Mouse (Mus musculus) granulocyte monocyte progenitor cell, adult 5-6 weeks (primary cell): ENCODE measurements at regions not wholly inside any gene's neighbourhood (a gene's known extent, or its start where the extent isn't known, plus 50 kb on each side); places are given as distances from the start of the nearest gene placed in this dataset.

Experiments
- ATAC-seq: replicated peaks from 2 replicates; pipeline ENCODE4 v1.8.0; 2016; ENCODE audit warnings: mild to moderate bottlenecking, moderate TSS enrichment, inconsistent platforms; ENCODE audit not compliant: poor library complexity, severe bottlenecking

DNA sequence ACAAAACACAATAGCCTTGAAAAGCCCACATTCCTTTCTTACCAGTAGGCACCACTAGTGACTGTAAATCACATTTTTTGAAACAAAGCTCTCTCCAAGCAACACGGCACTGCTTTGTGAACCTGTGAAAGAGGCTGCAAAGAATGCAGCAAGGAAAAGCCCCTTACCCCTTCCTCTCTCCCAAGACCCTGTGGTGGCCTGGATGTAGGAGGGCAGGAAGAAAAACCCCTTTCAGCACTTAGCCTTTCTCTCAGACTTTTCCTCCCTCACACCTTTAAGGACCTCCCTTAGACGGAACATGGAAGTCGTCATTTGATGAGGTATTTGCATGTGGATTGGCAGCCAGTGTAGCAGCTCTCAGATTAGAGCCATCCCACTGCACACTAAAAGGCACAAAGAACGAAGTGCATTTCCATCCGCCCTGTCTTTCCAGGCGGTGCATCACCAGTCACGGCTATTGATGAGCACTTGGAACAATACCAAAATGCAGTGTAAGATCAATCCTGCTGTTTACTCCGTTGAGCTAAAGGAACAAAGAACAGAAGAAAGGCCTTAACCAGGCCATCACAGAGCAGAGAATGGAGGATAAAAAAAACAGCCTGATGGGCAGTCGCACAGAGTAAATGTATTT, 369.7 kb upstream of the Spred2 start:
- ATAC-seq, result no peak

DNA sequence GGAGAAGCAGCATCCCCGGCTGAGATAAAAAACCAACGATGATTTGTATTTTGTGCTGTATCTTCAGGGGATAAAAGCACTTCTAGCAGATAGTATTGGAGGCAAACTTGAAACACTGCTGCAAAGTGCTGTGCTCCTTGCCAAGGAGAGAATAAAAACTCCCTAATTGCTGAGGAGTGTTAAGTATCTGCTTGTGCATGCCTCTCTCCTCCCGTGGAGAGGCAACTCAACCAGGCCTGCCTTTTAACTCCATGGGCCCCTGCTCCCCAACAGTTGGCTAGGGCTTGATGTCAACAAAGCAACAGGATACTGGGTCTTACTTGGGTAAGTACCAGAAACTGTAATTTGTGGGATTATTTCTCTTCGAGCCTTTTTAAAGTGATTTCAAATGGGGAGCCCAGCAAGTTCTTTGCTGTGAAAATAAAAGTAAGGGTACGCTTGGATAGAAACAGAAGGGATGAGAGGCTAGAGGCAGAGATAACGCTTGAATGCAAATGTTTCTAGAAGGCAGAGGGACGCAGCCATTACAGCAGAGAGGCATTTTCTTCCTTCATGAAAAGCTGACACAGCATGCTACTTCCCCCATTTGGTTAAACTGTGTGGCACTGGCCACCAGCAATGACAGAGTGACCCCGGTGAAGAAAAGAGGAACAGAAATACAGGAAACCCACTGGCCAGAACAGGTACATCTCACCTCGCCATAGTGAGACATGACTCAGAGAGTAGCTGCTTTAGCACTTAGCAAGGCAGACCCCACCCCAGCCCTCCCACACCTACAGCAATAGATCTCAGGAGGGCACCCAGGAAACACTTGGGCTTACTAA, 369.0 kb upstream of the Spred2 start:
- ATAC-seq, result no peak; the same call in 1 of the 2 replicates

DNA sequence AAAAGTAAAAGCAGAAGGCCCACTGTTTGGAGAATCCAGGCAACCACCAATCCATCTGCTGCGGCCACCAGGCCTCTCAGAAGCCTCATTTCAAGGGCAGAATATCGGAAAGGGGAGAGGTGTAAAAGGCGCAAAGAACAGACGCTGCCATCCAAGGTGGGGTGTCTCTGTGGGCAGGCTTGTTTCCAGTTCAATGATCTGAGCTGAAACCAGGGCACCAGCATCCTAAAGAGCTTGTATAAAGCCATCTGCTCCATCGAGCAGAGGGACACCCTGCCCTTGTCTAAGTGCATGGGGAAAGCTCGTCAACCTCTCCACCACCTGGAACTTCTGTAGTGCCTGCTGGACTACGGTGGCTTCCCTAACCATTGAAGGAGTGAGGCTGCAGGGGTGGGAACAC, 363.7 kb upstream of the Spred2 start:
- ATAC-seq, result no peak

DNA sequence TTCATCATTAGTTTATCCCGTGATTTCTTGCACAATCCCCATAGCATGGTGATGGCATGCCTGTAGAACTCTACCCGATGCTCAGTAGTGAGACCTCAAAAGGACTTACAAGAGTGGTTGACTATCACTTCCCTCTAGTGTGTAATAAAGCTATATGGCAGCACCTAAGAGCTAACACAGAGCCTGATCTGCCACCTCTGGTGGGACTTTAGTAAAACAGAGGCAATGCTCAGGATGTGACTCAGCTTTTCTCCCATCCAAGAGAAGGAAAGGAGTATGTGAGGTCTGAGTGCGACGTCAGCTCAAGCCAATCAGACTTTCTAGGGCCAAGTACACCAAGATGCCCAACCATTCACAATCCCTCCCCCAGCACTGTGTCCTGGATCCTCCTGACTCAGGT, 361.5 kb upstream of the Spred2 start:
- no peak for ATAC-seq

DNA sequence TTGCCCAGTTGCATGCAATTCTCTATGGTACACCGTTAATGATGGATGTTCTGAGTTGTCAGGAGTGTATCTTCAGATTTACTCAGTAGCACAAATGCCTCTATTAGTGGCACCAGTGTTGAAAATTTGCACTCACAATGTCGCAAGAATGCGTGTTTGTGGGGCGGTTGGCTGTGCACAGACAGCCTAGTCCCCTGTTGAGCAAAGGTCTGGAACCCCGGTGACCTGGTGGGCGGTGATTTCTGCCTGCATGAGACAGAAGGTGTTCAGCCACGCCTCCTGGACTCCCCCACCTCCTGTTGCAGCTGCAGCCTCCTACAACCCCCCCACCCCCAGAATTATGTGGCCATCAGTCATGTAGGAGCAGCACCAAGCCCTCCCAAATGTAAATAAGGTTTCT, 338.9 kb upstream of the Spred2 start:
- ATAC-seq, result no peak

DNA sequence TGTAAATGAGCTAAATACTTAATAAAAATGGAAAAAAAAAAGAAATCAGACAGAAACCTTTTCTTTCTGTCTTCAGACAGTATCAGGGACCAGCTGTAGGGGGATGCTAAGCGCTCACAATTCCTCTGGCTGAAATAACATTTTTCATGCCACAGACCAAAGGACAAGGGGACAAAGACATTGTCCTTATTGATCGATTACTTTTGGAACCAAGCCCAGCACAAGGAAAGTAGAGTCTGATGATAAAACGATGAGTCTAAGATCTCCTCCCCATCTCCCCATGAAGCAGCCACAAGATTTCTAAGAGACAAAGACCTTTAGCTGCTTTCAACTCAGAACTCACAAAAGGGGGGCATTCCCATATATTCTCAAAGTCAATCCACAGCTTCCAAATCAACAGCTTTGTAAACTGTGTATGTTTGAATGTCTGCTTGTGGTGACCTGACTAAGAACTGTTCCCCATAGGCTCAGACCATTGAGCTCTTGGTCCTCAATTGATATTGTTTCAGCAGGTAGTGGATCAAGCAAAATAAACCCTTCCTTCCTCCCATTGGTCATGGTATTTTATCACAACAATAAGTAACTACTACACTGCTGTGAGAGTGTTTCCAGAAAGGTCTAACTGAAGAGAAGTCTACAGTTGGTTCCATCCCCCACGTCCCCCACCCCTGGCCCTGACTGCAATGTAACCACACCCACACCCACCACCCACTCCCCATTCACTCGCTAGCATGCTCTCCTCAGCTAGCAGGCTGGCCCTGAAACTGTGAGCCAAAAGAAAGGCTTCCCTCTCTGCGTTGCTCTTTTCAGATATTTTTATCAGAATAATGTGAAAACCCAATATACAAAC, 331.4 kb upstream of the Spred2 start:
- ATAC-seq, result no peak

DNA sequence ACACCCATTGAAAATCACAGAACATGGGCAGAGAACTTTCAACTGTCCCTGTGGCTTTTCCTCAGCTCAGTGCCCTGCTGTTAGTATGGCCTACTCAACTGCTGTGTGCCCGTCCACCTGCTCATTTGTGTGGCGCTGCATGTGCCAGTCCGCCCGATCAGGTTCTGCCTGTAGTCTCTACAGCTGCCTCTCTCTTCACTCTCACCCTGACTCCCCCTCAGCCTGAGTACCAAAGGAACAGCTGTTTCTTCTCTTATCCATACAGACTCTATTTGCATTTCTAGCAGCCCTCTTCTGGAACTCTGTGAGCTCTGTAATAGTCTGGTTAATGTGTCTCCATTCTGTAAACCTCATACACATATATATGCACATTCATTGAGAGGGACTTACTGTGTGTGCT, 329.1 kb upstream of the Spred2 start:
- ATAC-seq, result no peak

DNA sequence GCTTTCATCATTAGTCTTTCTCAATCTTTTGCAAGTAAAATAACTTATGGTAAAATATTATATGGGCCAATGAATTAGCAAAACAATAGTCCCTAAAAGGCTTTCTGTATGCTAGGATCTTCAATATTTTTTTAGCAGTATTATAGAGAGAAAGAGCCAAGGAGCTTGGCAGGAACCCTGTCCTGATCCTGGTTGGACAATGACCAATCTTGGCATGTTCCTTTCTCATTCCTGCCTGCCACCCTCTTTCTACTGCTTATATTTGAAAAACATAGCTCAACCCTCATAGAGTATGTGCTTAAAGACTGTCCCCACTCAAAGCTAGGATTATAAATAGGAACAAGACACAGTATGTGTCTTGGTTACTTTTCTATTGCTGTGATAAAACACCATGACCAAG, 327.8 kb upstream of the Spred2 start:
- ATAC-seq, result no peak

DNA sequence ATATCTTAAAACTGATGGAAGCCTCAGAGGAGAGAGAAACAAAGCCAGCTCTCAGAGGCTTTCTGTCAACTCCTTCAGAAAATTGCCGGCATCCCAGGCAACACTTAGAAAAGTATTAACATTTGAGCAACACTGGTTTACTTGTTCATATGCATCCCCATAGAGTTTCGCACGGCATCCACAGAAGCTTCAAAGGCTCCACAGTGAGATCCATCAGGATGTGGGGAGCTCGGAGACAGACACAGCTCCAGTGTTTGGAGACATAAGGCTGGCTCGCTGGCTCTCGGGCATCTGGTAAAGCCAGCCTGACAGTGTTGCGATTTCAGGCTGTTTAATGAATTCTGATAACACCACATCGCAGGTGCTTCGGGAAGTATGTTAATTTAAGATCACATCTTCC, 324.7 kb upstream of the Spred2 start:
- ATAC-seq, result no peak

DNA sequence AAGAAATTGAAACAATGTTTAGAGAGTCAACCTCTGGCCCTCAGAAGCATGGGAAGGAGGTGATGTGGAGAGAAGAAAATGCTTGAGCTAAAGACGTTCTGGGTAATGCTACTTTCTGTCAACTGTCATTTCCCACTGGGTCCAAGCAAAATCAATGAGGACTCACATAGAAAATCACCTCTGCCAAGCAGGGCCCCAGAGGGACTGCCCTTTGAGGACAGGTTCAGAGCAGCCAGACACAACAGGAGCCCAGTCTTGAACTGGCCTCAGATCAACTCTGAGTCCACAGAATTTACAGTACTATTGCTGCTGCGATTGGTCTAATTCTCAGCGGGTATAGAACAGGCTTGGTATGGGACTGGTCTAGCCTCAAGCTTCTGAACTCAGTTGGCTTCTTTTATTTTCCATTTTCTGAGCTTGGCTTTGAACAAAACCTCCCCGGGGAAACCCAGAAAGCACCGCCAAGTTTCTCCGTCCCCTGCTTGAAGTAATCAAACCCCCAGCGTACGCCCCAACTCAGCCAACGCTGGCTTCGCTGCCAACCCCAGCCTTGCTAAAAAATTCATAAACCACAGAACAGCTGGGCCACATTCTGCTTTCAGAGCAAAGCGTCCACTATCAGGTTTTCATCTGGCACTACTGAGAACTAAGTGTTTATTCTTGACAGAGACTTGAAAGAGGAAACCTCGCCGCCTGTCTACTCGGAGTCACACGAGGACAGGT, 322.8 kb upstream of the Spred2 start:
- no peak for ATAC-seq

DNA sequence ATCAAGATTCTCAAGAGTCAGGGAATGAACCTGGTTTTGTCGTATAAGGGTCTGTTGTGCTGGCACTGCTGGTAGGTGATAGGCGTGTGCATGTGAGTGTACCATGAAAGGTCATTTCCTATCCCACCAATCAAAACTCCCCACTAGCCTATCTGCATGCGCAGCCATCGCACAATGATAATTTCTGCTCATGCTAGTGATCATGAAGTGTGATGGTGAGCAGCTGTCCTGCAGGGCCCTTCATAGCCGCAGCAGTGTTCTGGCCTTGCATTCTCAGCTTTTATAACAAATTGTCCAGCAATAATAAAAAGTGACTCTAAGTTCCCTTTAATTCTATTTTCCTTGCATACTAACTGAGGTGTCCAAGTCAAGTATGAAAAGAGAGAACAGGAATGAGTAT, 321.7 kb upstream of the Spred2 start:
- no peak for ATAC-seq

DNA sequence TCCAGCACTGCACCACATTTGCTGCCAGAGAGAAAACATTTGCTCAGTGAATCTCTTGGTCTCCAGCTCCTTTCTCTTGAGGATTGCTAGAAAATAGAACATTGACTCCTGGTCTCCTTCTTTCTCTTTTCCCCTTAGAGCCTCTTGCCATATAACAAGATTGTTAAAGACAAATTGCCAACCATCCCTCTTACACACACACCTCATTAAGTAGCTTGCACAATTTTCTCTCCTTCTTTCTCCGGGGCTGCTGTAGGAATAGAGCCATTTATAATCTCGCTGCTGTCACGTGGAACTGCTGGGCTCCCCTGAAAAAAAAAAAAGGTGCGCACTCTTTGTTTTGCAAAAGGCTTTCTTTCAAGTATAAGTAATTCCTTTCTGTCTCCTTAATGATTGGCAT, 318.6 kb upstream of the Spred2 start:
- no peak for ATAC-seq

DNA sequence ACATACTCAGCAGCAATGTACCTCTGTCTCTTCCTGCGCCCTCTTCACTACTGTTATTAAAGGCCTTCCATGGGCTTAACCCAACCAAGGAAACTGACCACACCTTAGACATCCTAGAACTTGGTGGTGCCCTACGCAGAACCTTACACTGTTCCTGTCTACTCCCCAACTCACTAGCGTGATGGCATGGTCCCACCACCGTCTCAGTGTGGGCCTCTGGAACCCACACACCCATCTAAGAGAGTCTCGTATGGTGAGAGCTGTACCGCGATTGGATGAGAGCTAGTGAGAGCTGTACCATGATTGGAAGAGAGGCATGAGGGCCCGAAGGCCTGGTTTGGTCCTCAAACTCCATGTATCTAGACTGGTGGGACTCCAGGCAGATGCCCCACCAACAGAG, 317.2 kb upstream of the Spred2 start:
- no peak for ATAC-seq

DNA sequence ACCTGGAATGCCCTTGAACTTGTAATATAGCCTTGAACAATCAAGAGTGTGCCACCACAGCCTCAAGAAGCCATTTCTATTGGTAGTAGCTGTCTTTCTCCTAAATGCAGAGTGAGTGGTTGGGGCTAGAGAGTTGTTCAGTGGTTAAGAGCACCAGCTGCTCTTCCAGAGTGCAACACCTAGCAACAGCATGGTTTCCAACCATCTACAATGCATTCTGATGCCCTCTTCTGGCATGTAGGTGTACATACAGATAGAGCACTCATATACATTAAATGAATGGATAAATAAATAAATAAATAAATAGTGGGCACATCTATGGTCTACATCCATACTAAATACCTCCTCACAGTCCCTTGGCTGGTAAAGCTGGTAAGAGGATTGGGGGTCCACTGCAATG, 316.2 kb upstream of the Spred2 start:
- ATAC-seq, result no peak

DNA sequence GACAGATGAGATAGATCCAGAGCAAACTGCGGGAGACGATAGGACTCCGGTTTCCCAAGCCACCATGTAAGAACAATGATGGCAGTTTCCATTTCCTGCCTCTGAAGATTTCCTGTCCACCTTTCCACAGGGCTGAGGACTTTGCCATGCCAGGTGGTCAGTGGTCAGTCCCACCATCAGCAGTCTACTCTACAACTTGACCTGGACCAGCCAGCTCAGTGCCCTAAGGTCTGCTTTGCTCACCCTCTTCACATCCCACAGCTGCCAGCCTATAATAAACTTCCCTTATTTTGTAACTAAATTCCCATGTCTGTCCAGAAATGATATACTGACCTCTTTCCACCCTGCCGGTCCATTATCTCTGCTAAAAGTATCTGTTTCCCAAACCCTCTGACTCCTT, 315.7 kb upstream of the Spred2 start:
- ATAC-seq, result no peak

DNA sequence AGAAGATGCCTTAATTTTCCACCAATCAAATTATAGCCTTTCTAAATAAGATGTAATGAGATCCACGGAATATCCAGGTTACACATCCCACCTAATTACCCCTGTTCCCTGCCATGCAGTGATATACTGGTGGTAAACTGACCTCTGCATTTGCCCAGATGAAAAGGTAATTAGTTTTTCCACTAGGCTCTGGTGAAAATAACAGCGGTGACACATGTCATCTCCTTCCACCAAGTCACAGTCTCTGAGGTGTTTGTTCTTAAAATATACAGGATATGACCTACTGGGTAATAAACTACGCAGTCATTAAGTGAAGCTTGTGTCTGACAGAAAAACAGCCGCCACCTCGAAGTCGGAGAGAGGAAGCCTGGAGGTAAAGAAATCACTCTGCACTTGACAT, 313.6 kb upstream of the Spred2 start:
- ATAC-seq, result no peak

DNA sequence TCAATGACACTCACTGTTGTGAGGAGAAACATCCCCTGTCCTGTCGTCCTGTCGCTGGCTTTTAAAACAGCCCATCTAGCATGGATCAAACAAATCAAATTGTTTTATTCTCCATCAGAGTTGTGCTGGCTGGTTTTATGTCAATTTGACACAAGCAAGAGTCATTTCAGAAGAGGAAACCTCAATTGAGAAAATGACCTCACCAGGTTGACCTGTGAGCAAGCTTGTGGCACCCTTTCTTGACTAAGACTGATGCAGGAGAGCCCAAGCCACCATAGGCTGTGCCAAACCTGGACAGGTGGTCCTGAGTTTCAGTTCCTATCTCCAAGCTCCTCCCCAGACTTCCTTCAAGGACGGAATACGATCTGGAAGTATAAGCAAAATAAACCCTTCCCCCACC, 313.0 kb upstream of the Spred2 start:
- ATAC-seq, result no peak

DNA sequence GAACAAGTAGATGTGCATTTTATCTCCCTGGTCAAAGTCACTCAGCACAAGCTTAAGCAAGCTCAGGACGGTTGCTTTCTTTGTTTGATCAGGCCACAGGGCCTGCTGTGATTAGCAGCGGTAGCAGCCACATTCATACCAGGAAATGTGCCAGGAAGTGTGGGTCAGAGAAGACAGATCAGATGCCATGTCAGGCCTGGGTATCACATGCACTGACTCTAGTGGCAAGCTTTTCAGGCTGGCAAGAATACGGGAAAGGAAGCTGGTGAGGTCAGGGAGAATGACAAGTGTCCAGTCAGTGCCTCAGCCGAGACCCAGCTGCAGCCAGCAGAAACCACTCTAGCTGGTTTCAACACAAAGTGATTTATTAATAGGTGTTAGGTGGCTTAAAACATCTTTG, 307.7 kb upstream of the Spred2 start:
- ATAC-seq, result no peak; the same call in 1 of the 2 replicates

DNA sequence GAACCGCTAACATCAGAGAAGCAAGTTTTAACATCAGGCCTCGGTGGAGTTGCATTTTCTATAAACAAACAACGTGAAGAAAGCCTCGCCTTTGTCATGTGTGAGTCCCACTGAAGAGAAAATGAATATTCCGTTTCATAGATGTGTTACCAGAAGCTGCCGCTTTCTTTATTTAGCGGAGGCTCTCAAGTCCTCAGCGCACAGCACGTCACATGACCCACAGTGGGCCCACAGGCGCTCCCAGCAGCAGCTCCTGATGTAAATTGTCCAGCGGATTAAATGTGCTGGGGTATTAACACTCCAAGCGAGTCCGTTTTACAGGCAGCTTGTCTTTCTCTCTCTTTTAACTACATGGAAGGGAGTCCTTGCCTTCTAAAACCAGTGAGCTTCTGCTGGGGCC, 304.7 kb upstream of the Spred2 start:
- ATAC-seq, result no peak

DNA sequence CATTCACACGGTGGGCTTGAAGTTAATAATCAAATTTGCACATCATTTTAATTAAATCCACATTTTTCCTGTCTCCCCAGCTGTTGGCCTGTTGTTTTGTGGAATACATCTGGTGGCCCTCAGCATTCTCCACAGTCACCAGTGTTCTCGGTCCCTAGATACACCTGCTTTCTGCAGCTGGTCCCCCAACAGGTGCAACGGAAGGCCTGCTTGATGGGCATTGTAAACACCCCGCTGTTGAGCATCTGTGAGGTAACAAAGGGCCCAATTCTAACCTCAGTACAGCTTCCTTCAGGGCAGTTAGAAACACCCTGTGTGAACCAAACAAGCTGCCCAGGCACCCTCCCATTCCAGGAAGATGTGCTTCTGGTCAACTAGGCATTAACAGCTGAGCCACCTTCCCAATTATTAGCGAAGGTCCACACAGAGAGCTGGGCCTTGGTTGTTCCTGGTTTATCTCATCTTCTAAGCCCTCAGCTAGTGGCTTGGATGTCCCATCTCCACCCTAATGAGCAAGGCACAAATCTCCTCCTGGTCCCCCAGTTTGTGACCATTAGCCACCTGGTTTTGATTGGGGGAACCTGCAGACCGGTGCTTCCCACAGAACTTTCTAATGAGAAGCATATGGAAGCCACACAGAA, 293.0 kb upstream of the Spred2 start:
- ATAC-seq, result no peak
